Mouse (Mus musculus) cerebellum, adult 9-10 months (tissue): ENCODE measurements around the gene Olfr1030.
"Not testable (repeated sequence)": the region's sequence is repeated elsewhere in the genome, so short reads cannot be mapped to it uniquely, and the experiment has no call there.

Experiments
- DNase-seq: peaks from one replicate; pipeline ENCODE4 v3.0.0; 2022

Gene Olfr1030

DNA sequence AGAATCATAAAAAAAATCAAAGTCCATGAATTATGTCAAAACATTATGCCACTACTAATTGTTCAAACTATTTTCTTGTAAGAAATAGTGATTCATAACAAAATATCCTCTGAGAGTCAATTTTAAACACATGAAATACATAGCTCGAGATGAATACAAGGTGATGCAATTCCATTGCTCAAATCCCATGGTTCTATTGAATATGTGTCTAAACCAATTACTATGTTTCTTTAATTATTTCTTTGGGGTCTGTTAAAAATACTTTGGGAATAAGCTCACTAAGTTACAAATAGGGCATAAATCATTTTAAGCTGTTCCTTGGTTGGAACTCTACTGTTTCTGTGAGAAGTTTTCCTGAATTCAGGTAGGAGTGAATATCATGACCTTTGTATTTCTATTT, at the start of gene Olfr1030:
Olfr1030 (plus strand) TSS at position 301 of the 400 bp plus-strand sequence.
- DNase-seq, result no peak

GRCm38 (mm10) chr2:85950137-85950536, 28.9 kb upstream of the Olfr1030 start, which contains the start of gene Olfr1028:
Gene Olfr1028 (plus strand): TSS chr2:85950437.
- no peak for DNase-seq

DNA sequence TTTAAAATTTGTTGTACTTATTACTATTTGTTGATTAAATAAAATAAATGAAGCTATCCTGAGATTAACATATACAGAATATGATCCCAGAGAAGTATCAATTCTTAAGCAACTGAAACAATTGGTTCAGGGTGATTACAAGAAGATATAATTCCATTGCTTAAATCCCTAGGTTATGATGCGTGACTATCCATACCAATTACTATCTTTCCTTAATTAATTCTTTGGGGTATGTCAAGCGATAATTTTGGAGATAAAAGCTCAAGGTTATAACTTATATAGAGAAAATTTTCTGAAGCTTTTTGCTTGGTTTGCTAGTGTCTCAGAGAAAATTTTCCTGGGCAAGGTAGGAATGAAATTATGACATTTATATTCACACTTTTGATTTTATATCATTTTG, 5.5 kb upstream of the Olfr1030 start, which contains the start of gene Olfr1029:
Olfr1029 (plus strand) TSS at position 301 of the 400 bp plus-strand sequence.
- DNase-seq, result no peak

DNA sequence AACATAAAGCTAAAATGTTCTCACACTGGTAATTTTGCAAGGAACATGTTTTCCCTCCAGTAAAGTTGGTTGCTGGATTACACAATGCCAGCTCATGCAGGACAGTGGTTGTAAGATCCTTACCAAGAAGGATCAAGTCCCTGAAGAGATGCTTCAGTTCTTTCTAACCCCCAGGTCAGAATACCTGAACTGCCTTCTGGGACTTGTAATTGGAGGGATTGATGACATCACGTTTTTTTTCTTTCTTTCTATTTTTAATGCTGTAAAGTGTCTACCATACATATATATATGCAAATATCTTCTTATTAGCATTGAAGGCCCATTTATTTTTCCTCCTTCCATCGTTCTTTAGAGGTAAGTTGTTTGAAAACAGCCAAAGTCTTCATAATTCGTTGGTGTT, 10.9 kb downstream of the Olfr1030 start, which contains the start of gene Olfr1031:
Olfr1031 (plus strand) TSS at position 301 of the 400 bp plus-strand sequence.
- no peak for DNase-seq

DNA sequence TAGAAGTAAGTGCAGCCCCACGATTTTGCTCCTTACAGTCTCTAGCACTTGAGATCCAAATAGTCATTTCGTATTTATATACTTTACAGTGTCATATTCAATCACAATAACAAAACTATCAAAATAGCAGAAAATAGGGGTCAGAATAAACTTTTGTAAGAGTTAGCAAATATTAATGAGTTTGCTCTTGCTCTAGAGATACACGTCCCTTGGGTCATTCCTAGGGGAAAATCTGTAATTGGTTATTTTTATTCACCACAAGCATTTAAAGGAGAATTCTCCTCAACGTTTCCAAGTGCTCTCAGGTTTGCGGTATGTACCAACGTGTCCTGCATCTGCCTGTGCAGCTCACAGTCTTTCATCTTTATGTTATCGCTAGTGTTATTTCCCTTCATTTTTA, 26.2 kb downstream of the Olfr1030 start, which contains the start of gene Olfr1032:
Olfr1032 (plus strand) TSS at position 301 of the 400 bp plus-strand sequence.
- DNase-seq, result no peak

DNA sequence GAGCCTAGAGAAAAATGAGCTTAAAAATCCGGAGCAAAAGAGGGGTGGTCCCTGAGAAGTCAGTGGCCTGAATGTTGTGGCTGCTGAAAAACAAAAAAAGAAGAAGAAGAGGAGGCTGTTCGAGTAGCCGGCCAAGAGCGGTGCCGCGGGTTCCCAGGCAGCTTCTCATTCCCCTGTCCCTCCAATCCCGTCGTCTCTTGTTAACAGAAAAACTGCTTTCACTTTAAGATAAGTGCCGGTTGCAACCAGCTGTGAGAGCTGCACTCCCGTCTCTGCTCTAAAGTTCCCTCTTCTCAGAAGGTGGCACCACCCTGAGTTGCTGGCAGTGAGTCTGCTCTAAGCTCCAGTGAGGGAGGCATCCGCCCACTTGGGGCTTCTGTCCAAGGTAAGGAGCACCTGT, 41.3 kb downstream of the Olfr1030 start, which contains the start of gene Olfr1033:
Olfr1033 (plus strand) TSS at position 228 of the 400 bp plus-strand sequence.
- not testable (repeated sequence) for DNase-seq

DNA sequence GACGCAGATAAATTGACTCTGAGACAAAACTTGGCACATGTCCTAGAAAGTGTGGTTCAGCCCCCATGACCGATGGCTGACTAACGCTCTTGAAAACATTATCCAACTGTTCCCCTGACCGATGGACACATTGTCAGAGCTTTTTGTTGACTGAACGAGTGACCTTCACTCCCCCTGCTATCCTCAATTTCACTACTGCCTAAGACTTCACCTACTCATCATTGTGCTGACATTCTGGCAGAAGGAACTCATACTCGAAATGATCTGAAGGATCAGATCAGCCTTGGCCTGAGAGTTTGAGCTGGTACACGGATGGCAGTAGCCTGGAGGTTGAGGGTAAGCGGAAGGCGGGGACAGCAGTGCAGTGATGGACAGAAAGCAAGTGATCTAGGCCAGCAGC, 42.4 kb downstream of the Olfr1030 start:
- DNase-seq, result not testable (repeated sequence)
